In the genomic region with DNA sequence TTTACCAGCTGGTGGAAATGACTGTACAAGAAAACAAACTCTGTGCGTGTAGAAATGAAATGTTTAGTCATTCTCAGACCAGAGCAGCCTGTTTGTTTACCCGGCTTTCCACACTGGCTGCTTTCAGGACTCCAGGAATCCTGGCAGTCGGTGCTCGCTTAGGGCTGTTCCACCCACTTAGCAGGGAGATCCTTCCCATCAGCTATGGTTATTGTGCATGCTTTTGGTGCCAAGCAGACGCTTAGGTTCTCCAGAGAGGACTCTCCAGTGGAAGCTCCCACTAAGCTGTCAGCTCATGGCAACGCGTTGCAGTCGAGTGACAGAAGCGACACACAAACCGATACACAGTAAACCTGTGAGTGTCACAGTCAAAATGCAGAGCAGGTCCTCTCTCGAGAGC, we compare ENCODE assay signal across 11 mouse cellular contexts. TPM values are rescaled to one million over a fixed set of nuclear protein-coding genes. Genes with fewer than 3 reads are reported as not detected.
DNase-seq lines count a peak whose midpoint lies in the region; ATAC-seq lines count a peak whose summit lies in the region.
"Had no signal": no experiment of that assay in that cellular context is flagged by ENCODE, and none has a peak within 500 bp of the region (broad histone marks: within the 10 kb centered on the region; RNA-seq: fewer than 3 reads in every experiment).

No protein-coding gene starts in this region.

- no peak overlapping the region for H3K4me3 ChIP-seq in midbrain, embryonic 13.5 days (replicated peaks)
- H3K4me3 ChIP-seq in midbrain, embryonic 11.5 days (ENCODE audit: low read depth, low read length), result no peak overlapping the region
- H3K4me3 ChIP-seq: myocyte had no signal

- peak; percentile 47 to 68 for DNase-seq in cerebellum, postnatal 14 days
- no peak for DNase-seq in cerebellum, adult 9-11 months
- no peak for DNase-seq in midbrain, embryonic 11.5 days (ENCODE audit: low spot score, missing footprints)
- peak; percentile 34 for DNase-seq in left cerebral cortex, postnatal 10 days (ENCODE audit: extremely low spot score in 1 of 2, low spot score in 2 of 2)
- peak; percentile 59 for DNase-seq in telencephalon, adult 2 months (ENCODE audit: low read depth, low spot score)
- DNase-seq in urinary bladder, postnatal 10 days (ENCODE audit: low spot score), result no peak
- DNase-seq in spleen, adult 18-20 months, result no peak
- DNase-seq: thymus, postnatal 36 days had no signal

- no peaks in the 10 kb centered on the region for H3K27me3 ChIP-seq in midbrain, embryonic 13.5 days
- H3K27me3 ChIP-seq in midbrain, embryonic 11.5 days (ENCODE audit: control insufficient read depth, insufficient read depth, low read length), result no peaks in the 10 kb centered on the region

- H3K9ac ChIP-seq in midbrain, embryonic 13.5 days (replicated peaks), result no peak overlapping the region
- H3K9ac ChIP-seq in midbrain, embryonic 11.5 days (ENCODE audit: low read length), result no peak overlapping the region

- 0 out of 2 replicates have a peak, but pooled peaks have one; percentile 53 for ATAC-seq in midbrain, embryonic 13.5 days
- no peak for ATAC-seq in midbrain, embryonic 11.5 days (ENCODE audit: low FRiP score)

- no peaks in the 10 kb centered on the region for H3K36me3 ChIP-seq in midbrain, embryonic 13.5 days
- no peaks in the 10 kb centered on the region for H3K36me3 ChIP-seq in midbrain, embryonic 11.5 days (ENCODE audit: control insufficient read depth, insufficient read depth, low read length)

- no peak overlapping the region for H3K4me2 ChIP-seq in midbrain, embryonic 13.5 days (replicated peaks)
- no peak overlapping the region for H3K4me2 ChIP-seq in midbrain, embryonic 11.5 days

- no peaks in the 10 kb centered on the region for H3K9me3 ChIP-seq in midbrain, embryonic 13.5 days
- H3K9me3 ChIP-seq in midbrain, embryonic 11.5 days (ENCODE audit: control insufficient read depth, low read length), result no peaks in the 10 kb centered on the region

- 74% methylated on average over 11 of the region's 11 CpGs for WGBS in midbrain, embryonic 13.5 days
- 85% methylated on average over 11 of the region's 11 CpGs for WGBS in midbrain, embryonic 11.5 days

- H3K4me1 ChIP-seq in midbrain, embryonic 13.5 days (replicated peaks), result peaks cover 10% of the 10 kb centered on the region; the same call in 1 of the 2 replicates
- no peaks in the 10 kb centered on the region for H3K4me1 ChIP-seq in midbrain, embryonic 11.5 days (ENCODE audit: control insufficient read depth, insufficient read depth, low read length)

- H3K27ac ChIP-seq in midbrain, embryonic 13.5 days, result 0 out of 2 replicates have a peak overlapping the region, but pooled peaks have one; percentile 16
- no peak overlapping the region for H3K27ac ChIP-seq in midbrain, embryonic 11.5 days (ENCODE audit: low read depth, low read length)

- intact Hi-C loops in left cerebral cortex, postnatal 10 days (cut with DNase I), result no loop called here

RNA-seq across cellular contexts. Expression of gene Col25a1, which starts 2.7 kb away (rescaled TPM):
- 9.4 and 11.2 TPM in 2 replicates for polyA plus RNA-seq in midbrain, embryonic 13.5 days (2015; fragmentation: Nextera tagmentation; extraction: Ambion mirVana)
- 3.0 and 3.5 TPM in 2 replicates for polyA plus RNA-seq in midbrain, embryonic 11.5 days (2014; fragmentation: Nextera tagmentation; extraction: Ambion mirVana)
- 10 to 100 TPM; 22.5 to 26.5 TPM for total RNA-seq in left cerebral cortex, postnatal 10 days (2021)
- total RNA-seq: MEL had no signal

Comparison
In these comparisons a context has a peak if more than half of its experiments do, and no peak if none do; other contexts are left out.
1. DNase-seq: peak in cerebellum, postnatal 14 days (2 of 2), left cerebral cortex, postnatal 10 days (2 of 2) and telencephalon, adult 2 months (single experiment); none in cerebellum, adult 9-11 months (single experiment), midbrain, embryonic 11.5 days (single experiment), urinary bladder, postnatal 10 days (single experiment) and spleen, adult 18-20 months (0 of 2).